Mouse (Mus musculus): ENCODE measurements at regions not wholly inside any gene's neighbourhood (a gene's known extent, or its start where the extent isn't known, plus 50 kb on each side); places are given as distances from the start of the nearest gene placed in this dataset.

- TF ChIP-seq CTCF (IDR thresholded peaks at IDR 0.05; ENCODE audit: control insufficient read depth, insufficient read depth, insufficient replicate concordance, low read depth, low read length) (no peak), POLR2A (IDR thresholded peaks at IDR 0.05; ENCODE audit: control insufficient read depth, low read depth, low read length) (no peak)
Measured at GRCm38 (mm10) chr17:66234432-66234831, 111.1 kb downstream of the Ddx11 start.

Measured in testis, adult 2 months (tissue).